Mouse (Mus musculus): ENCODE results near the gene Mettl24. TPM values are rescaled to one million over a fixed set of nuclear protein-coding genes. Genes with fewer than 3 reads are reported as not detected.
"Not testable (repeated sequence)": the region's sequence is repeated elsewhere in the genome, so short reads cannot be mapped to it uniquely, and the experiment has no call there.

Gene Mettl24
- polyA plus RNA-seq, 1 experiment from 2014 or later = 0.43 TPM

- peak; percentile 85 for ATAC-seq
- Histone ChIP-seq H3K9ac (replicated peaks) (no peak overlapping the region), H3K36me3 (no peaks in the 10 kb centered on the region), H3K9me3 (no peaks in the 10 kb centered on the region), H3K27me3 (no peaks in the 10 kb centered on the region), H3K4me2 (replicated peaks) (peak overlapping the region; percentile 16; the same call in 1 of the 2 replicates), H3K27ac (peak overlapping the region; percentile 61; the same call in 1 of the 2 replicates), H3K4me1 (replicated peaks) (peaks cover 30% of the 10 kb centered on the region), H3K4me3 (replicated peaks) (no peak overlapping the region)
- WGBS = 29% methylated on average over 11 of the region's 11 CpGs
These were observed 92.1 kb downstream of the Mettl24 start for GRCm38 (mm10) chr10:40775151-40775550.

GRCm38 (mm10) chr10:40775655-40776054 lies 92.6 kb downstream of the Mettl24 start:
- peak; percentile 64 for ATAC-seq
- H3K27ac ChIP-seq = peak overlapping the region; percentile 61
- no peak overlapping the region for H3K4me3 ChIP-seq (replicated peaks)
- no peaks in the 10 kb centered on the region for H3K27me3 ChIP-seq
- H3K4me2 ChIP-seq (replicated peaks) = 0 out of 2 replicates have a peak overlapping the region, but pooled peaks have one; percentile 16
- H3K4me1 ChIP-seq (replicated peaks) = peaks cover 30% of the 10 kb centered on the region
- H3K9ac ChIP-seq (replicated peaks) = no peak overlapping the region
- WGBS = 55% methylated on average over 4 of the region's 4 CpGs
- H3K9me3 ChIP-seq = no peaks in the 10 kb centered on the region
- H3K36me3 ChIP-seq = no peaks in the 10 kb centered on the region

- H3K9ac ChIP-seq (replicated peaks) = no peak overlapping the region
- peaks cover 29% of the 10 kb centered on the region for H3K4me1 ChIP-seq (replicated peaks)
- no peaks in the 10 kb centered on the region for H3K9me3 ChIP-seq
- no peak overlapping the region for H3K4me2 ChIP-seq (replicated peaks)
- WGBS = 66% methylated on average over 2 of the region's 2 CpGs
- ATAC-seq = no peak
- H3K27me3 ChIP-seq = peaks cover 4% of the 10 kb centered on the region; the same call in 1 of the 2 replicates
- H3K27ac ChIP-seq = no peak overlapping the region
- no peak overlapping the region for H3K4me3 ChIP-seq (replicated peaks)
- no peaks in the 10 kb centered on the region for H3K36me3 ChIP-seq
These were observed 94.1 kb downstream of the Mettl24 start for GRCm38 (mm10) chr10:40777171-40777570.

- no peak for ATAC-seq
- peaks cover 19% of the 10 kb centered on the region for H3K4me1 ChIP-seq (replicated peaks)
- WGBS = 72% methylated on average over 4 of the region's 4 CpGs
- H3K9me3 ChIP-seq = no peaks in the 10 kb centered on the region
- H3K27ac ChIP-seq = no peak overlapping the region
- H3K9ac ChIP-seq (replicated peaks) = no peak overlapping the region
- no peaks in the 10 kb centered on the region for H3K36me3 ChIP-seq
- no peak overlapping the region for H3K4me3 ChIP-seq (replicated peaks)
- no peak overlapping the region for H3K4me2 ChIP-seq (replicated peaks)
- peaks cover 4% of the 10 kb centered on the region; the same call in 1 of the 2 replicates for H3K27me3 ChIP-seq
These were observed 95.4 kb downstream of the Mettl24 start for GRCm38 (mm10) chr10:40778472-40778871.

- Histone ChIP-seq H3K9me3 (peaks cover 5% of the 10 kb centered on the region; the same call in 1 of the 2 replicates), H3K9ac (replicated peaks) (no peak overlapping the region), H3K36me3 (no peaks in the 10 kb centered on the region), H3K4me3 (replicated peaks) (no peak overlapping the region), H3K27me3 (no peaks in the 10 kb centered on the region), H3K27ac (no peak overlapping the region), H3K4me2 (replicated peaks) (no peak overlapping the region), H3K4me1 (replicated peaks) (no peaks in the 10 kb centered on the region)
- WGBS = 77% methylated on average over 3 of the region's 3 CpGs
- no peak for ATAC-seq
These were observed 107.3 kb downstream of the Mettl24 start for GRCm38 (mm10) chr10:40790406-40790805.

- H3K27ac ChIP-seq = no peak overlapping the region
- WGBS = 84% methylated on average over 3 of the region's 3 CpGs
- no peak for ATAC-seq
These were observed 109.0 kb downstream of the Mettl24 start for GRCm38 (mm10) chr10:40792115-40792514.

GRCm38 (mm10) chr10:40805221-40805620 lies 122.1 kb downstream of the Mettl24 start:
- H3K4me3 ChIP-seq (replicated peaks) = no peak overlapping the region
- WGBS = 73% methylated on average over 1 of the region's 1 CpGs

More at GRCm38 (mm10) chr10:40792115-40792514, 109.0 kb downstream of the Mettl24 start:
- Histone ChIP-seq H3K4me2 (replicated peaks) (no peak overlapping the region), H3K4me3 (replicated peaks) (no peak overlapping the region), H3K9me3 (peaks cover 4% of the 10 kb centered on the region; the same call in 1 of the 2 replicates), H3K9ac (replicated peaks) (no peak overlapping the region), H3K4me1 (replicated peaks) (no peaks in the 10 kb centered on the region), H3K27me3 (no peaks in the 10 kb centered on the region), H3K36me3 (no peaks in the 10 kb centered on the region)

GRCm38 (mm10) chr10:40806221-40806620 lies 123.1 kb downstream of the Mettl24 start:
- no peak overlapping the region for H3K4me2 ChIP-seq (replicated peaks)
- 87% methylated on average over 4 of the region's 4 CpGs for WGBS
- H3K27me3 ChIP-seq = no peaks in the 10 kb centered on the region; the same call in 1 of the 2 replicates
- H3K9me3 ChIP-seq = no peaks in the 10 kb centered on the region
- H3K36me3 ChIP-seq = no peaks in the 10 kb centered on the region
- no peak for ATAC-seq
- no peak overlapping the region for H3K4me3 ChIP-seq (replicated peaks)
- no peak overlapping the region for H3K9ac ChIP-seq (replicated peaks)
- H3K27ac ChIP-seq = no peak overlapping the region
- no peaks in the 10 kb centered on the region for H3K4me1 ChIP-seq (replicated peaks)

More at GRCm38 (mm10) chr10:40805221-40805620, 122.1 kb downstream of the Mettl24 start:
- Histone ChIP-seq H3K4me2 (replicated peaks) (no peak overlapping the region), H3K9me3 (no peaks in the 10 kb centered on the region), H3K27me3 (no peaks in the 10 kb centered on the region), H3K9ac (replicated peaks) (no peak overlapping the region), H3K4me1 (replicated peaks) (no peaks in the 10 kb centered on the region), H3K27ac (no peak overlapping the region), H3K36me3 (no peaks in the 10 kb centered on the region)
- no peak for ATAC-seq

GRCm38 (mm10) chr10:40809411-40809910 lies 126.4 kb downstream of the Mettl24 start:
- H3K36me3 ChIP-seq; H3K27me3 ChIP-seq; H3K27ac ChIP-seq; H3K4me1 ChIP-seq (replicated peaks); H3K4me2 ChIP-seq (replicated peaks); H3K9me3 ChIP-seq; H3K9ac ChIP-seq (replicated peaks); ATAC-seq; H3K4me3 ChIP-seq (replicated peaks): not testable (repeated sequence)
- WGBS = 35% methylated on average over 5 of the region's 5 CpGs

- Histone ChIP-seq H3K27me3 (no peaks in the 10 kb centered on the region; the same call in 1 of the 2 replicates), H3K9me3 (no peaks in the 10 kb centered on the region), H3K4me2 (replicated peaks) (no peak overlapping the region), H3K27ac (no peak overlapping the region), H3K9ac (replicated peaks) (no peak overlapping the region), H3K36me3 (no peaks in the 10 kb centered on the region), H3K4me1 (replicated peaks) (no peaks in the 10 kb centered on the region), H3K4me3 (replicated peaks) (no peak overlapping the region)
- peak; percentile 37; the same call in 1 of the 2 replicates for ATAC-seq
- 63% methylated on average over 4 of the region's 4 CpGs for WGBS
These were observed 130.5 kb downstream of the Mettl24 start for GRCm38 (mm10) chr10:40813627-40814026.

- Histone ChIP-seq H3K27me3 (no peaks in the 10 kb centered on the region), H3K27ac (no peak overlapping the region), H3K36me3 (no peaks in the 10 kb centered on the region), H3K4me2 (replicated peaks) (no peak overlapping the region), H3K4me3 (replicated peaks) (no peak overlapping the region), H3K4me1 (replicated peaks) (no peaks in the 10 kb centered on the region), H3K9ac (replicated peaks) (no peak overlapping the region), H3K9me3 (no peaks in the 10 kb centered on the region)
- WGBS = 55% methylated on average over 6 of the region's 6 CpGs
- ATAC-seq = no peak
These were observed 133.4 kb downstream of the Mettl24 start for GRCm38 (mm10) chr10:40816471-40816870.

GRCm38 (mm10) chr10:40825952-40826351 lies 142.9 kb downstream of the Mettl24 start:
- Histone ChIP-seq H3K36me3 (peaks cover 15% of the 10 kb centered on the region; the same call in 1 of the 2 replicates), H3K9ac (replicated peaks) (no peak overlapping the region), H3K4me3 (replicated peaks) (no peak overlapping the region), H3K4me1 (replicated peaks) (no peaks in the 10 kb centered on the region), H3K9me3 (no peaks in the 10 kb centered on the region), H3K27me3 (no peaks in the 10 kb centered on the region), H3K4me2 (replicated peaks) (no peak overlapping the region), H3K27ac (no peak overlapping the region)
- ATAC-seq = no peak
- 71% methylated on average over 6 of the region's 6 CpGs for WGBS

GRCm38 (mm10) chr10:40827706-40828105 lies 144.6 kb downstream of the Mettl24 start:
- Histone ChIP-seq H3K36me3 (peaks cover 20% of the 10 kb centered on the region; the same call in 1 of the 2 replicates), H3K4me3 (replicated peaks) (no peak overlapping the region), H3K4me2 (replicated peaks) (no peak overlapping the region), H3K4me1 (replicated peaks) (no peaks in the 10 kb centered on the region), H3K9ac (replicated peaks) (no peak overlapping the region), H3K27ac (no peak overlapping the region), H3K27me3 (no peaks in the 10 kb centered on the region), H3K9me3 (no peaks in the 10 kb centered on the region)
- 86% methylated on average over 4 of the region's 4 CpGs for WGBS
- ATAC-seq = no peak
